Mouse (Mus musculus): ENCODE results near the gene Olfr894. TPM values are rescaled to one million over a fixed set of nuclear protein-coding genes. Genes with fewer than 3 reads are reported as not detected.
"Not testable (repeated sequence)": the region's sequence is repeated elsewhere in the genome, so short reads cannot be mapped to it uniquely, and the experiment has no call there.

The Olfr894 gene
- total RNA-seq (2014; rRNA removed): not detected in 2 replicates
- not detected in 2 replicates for polyA plus RNA-seq (2012; rRNA removed)

- Histone ChIP-seq H3K79me2 (ENCODE audit: control insufficient read depth, insufficient read depth, low read length) (no peaks in the 10 kb centered on the region), H3K27me3 (ENCODE audit: control insufficient read depth, insufficient read depth, low read length) (no peaks in the 10 kb centered on the region), H3K9ac (ENCODE audit: low read depth, low read length) (no peak within 1 kb of the TSS), H3K27ac (replicated peaks; ENCODE audit: insufficient read depth, low read depth, low read length) (no peak within 1 kb of the TSS), H3K4me3 (ENCODE audit: insufficient read depth, low read depth, low read length) (no peak within 1 kb of the TSS), H3K4me1 (ENCODE audit: control insufficient read depth, insufficient read depth, low read length) (no peaks in the 10 kb centered on the region), H3K36me3 (ENCODE audit: control insufficient read depth, insufficient read depth, low read length) (no peaks in the 10 kb centered on the region)
- TF ChIP-seq POLR2A (IDR thresholded peaks at IDR 0.05; ENCODE audit: extremely low read depth, insufficient read depth, low read length) (no peak), CTCF (IDR thresholded peaks at IDR 0.05; ENCODE audit: low read depth, low read length) (no peak)
- DNase-seq (ENCODE audit: extremely low read depth, low read depth, low spot score): no peak
Observed at GRCm38 (mm10) chr9:38217755-38218154, at the start of gene Olfr894. Gene Olfr894, plus strand, starts transcription at chr9:38218055.

GRCm38 (mm10) chr9:38168341-38168740 lies 49.5 kb upstream of the Olfr894 start:
- H3K27ac ChIP-seq (replicated peaks; ENCODE audit: insufficient read depth, low read depth, low read length); H3K4me1 ChIP-seq (ENCODE audit: control insufficient read depth, insufficient read depth, low read length); H3K27me3 ChIP-seq (ENCODE audit: control insufficient read depth, insufficient read depth, low read length); H3K9ac ChIP-seq (ENCODE audit: low read depth, low read length); H3K4me3 ChIP-seq (ENCODE audit: insufficient read depth, low read depth, low read length); H3K79me2 ChIP-seq (ENCODE audit: control insufficient read depth, insufficient read depth, low read length); DNase-seq (ENCODE audit: extremely low read depth, low read depth, low spot score); H3K36me3 ChIP-seq (ENCODE audit: control insufficient read depth, insufficient read depth, low read length): not testable (repeated sequence)
- 38% methylated on average over 2 of the region's 2 CpGs for WGBS

DNA sequence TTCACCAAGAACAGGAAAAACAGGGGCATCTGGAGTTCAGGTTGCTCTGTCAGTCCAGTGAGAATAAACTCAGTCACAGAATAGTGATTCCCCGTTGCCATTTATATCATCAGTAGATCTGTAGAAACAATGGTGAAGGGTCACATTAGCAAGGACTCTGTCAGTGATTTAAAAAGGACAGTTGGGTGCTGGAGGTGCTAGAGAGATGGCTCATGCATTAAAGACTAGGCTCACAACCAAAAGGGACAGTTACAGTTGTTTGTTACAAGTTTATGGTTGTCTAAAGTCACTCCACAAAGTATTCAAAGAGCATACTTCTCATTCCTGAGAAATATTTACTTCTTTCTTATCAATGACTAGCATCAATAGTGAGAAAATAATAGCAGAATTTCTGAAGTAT lies 37.1 kb upstream of the Olfr894 start, which contains the start of gene Olfr891:
Gene Olfr891, minus strand, starts transcription at position 101 of the 400 bp plus-strand sequence.
- WGBS: 69% methylated on average over 1 of the region's 1 CpGs
- H3K9ac ChIP-seq (ENCODE audit: low read depth, low read length): no peak within 1 kb of the TSS
- H3K79me2 ChIP-seq (ENCODE audit: control insufficient read depth, insufficient read depth, low read length): no peaks in the 10 kb centered on the region
- no peak within 1 kb of the TSS for H3K4me3 ChIP-seq (ENCODE audit: insufficient read depth, low read depth, low read length)
- DNase-seq (ENCODE audit: extremely low read depth, low read depth, low spot score): no peak
- TF ChIP-seq CTCF (IDR thresholded peaks at IDR 0.05; ENCODE audit: low read depth, low read length) (no peak), POLR2A (IDR thresholded peaks at IDR 0.05; ENCODE audit: extremely low read depth, insufficient read depth, low read length) (no peak)
- H3K4me1 ChIP-seq (ENCODE audit: control insufficient read depth, insufficient read depth, low read length): no peaks in the 10 kb centered on the region
- H3K27me3 ChIP-seq (ENCODE audit: control insufficient read depth, insufficient read depth, low read length): no peaks in the 10 kb centered on the region
- H3K36me3 ChIP-seq (ENCODE audit: control insufficient read depth, insufficient read depth, low read length): no peaks in the 10 kb centered on the region
- H3K27ac ChIP-seq (replicated peaks; ENCODE audit: insufficient read depth, low read depth, low read length): no peak within 1 kb of the TSS

- Histone ChIP-seq H3K27ac (replicated peaks; ENCODE audit: insufficient read depth, low read depth, low read length) (no peak within 1 kb of the TSS), H3K4me1 (ENCODE audit: control insufficient read depth, insufficient read depth, low read length) (no peaks in the 10 kb centered on the region), H3K9ac (ENCODE audit: low read depth, low read length) (no peak within 1 kb of the TSS), H3K79me2 (ENCODE audit: control insufficient read depth, insufficient read depth, low read length) (no peaks in the 10 kb centered on the region), H3K27me3 (ENCODE audit: control insufficient read depth, insufficient read depth, low read length) (no peaks in the 10 kb centered on the region), H3K36me3 (ENCODE audit: control insufficient read depth, insufficient read depth, low read length) (no peaks in the 10 kb centered on the region), H3K4me3 (ENCODE audit: insufficient read depth, low read depth, low read length) (no peak within 1 kb of the TSS)
- WGBS: 80% methylated on average over 3 of the region's 3 CpGs
- no peak for TF ChIP-seq CTCF (IDR thresholded peaks at IDR 0.05; ENCODE audit: low read depth, low read length)
- TF ChIP-seq POLR2A (IDR thresholded peaks at IDR 0.05; ENCODE audit: extremely low read depth, insufficient read depth, low read length): no peak
- no peak for DNase-seq (ENCODE audit: extremely low read depth, low read depth, low spot score)
Observed at GRCm38 (mm10) chr9:38208065-38208464, 9.8 kb upstream of the Olfr894 start, which contains the start of gene Olfr893. Gene Olfr893, plus strand, starts transcription at chr9:38208365.

DNA sequence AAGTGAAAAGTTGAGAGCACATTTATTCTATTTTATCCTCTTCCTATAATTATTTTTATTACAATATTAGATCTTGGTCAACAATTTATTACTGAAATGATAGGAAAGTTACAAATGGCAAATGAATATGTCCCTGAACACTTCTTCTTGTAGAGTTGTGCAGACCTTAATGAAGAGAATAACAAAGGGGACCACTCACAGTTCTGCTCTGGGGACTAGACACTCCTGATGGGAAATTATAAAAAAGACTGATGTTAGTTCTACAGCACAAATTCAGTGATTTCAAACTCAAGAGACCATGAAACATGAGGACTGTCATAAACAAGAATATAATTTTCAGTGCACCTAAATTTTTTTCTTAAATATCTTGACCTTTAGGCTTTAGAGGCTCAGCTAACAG lies 34.6 kb downstream of the Olfr894 start, which contains the start of gene Olfr143:
Gene Olfr143, plus strand, starts transcription at position 301 of the 400 bp plus-strand sequence.
- no peaks in the 10 kb centered on the region for H3K36me3 ChIP-seq (ENCODE audit: control insufficient read depth, insufficient read depth, low read length)
- no peak within 1 kb of the TSS for H3K27ac ChIP-seq (replicated peaks; ENCODE audit: insufficient read depth, low read depth, low read length)
- TF ChIP-seq POLR2A (IDR thresholded peaks at IDR 0.05; ENCODE audit: extremely low read depth, insufficient read depth, low read length) (no peak), CTCF (IDR thresholded peaks at IDR 0.05; ENCODE audit: low read depth, low read length) (no peak)
- no peak for DNase-seq (ENCODE audit: extremely low read depth, low read depth, low spot score)
- no peaks in the 10 kb centered on the region for H3K4me1 ChIP-seq (ENCODE audit: control insufficient read depth, insufficient read depth, low read length)
- H3K27me3 ChIP-seq (ENCODE audit: control insufficient read depth, insufficient read depth, low read length): no peaks in the 10 kb centered on the region
- no peak within 1 kb of the TSS for H3K9ac ChIP-seq (ENCODE audit: low read depth, low read length)
- no peak within 1 kb of the TSS for H3K4me3 ChIP-seq (ENCODE audit: insufficient read depth, low read depth, low read length)
- no peaks in the 10 kb centered on the region for H3K79me2 ChIP-seq (ENCODE audit: control insufficient read depth, insufficient read depth, low read length)

GRCm38 (mm10) chr9:38267551-38267950 lies 49.7 kb downstream of the Olfr894 start, which contains the start of gene Olfr895:
Gene Olfr895, plus strand, starts transcription at chr9:38267851.
- Histone ChIP-seq H3K4me1 (ENCODE audit: control insufficient read depth, insufficient read depth, low read length) (no peaks in the 10 kb centered on the region), H3K36me3 (ENCODE audit: control insufficient read depth, insufficient read depth, low read length) (no peaks in the 10 kb centered on the region), H3K79me2 (ENCODE audit: control insufficient read depth, insufficient read depth, low read length) (no peaks in the 10 kb centered on the region), H3K27me3 (ENCODE audit: control insufficient read depth, insufficient read depth, low read length) (no peaks in the 10 kb centered on the region), H3K4me3 (ENCODE audit: insufficient read depth, low read depth, low read length) (no peak within 1 kb of the TSS), H3K27ac (replicated peaks; ENCODE audit: insufficient read depth, low read depth, low read length) (no peak within 1 kb of the TSS), H3K9ac (ENCODE audit: low read depth, low read length) (no peak within 1 kb of the TSS)
- TF ChIP-seq POLR2A (IDR thresholded peaks at IDR 0.05; ENCODE audit: extremely low read depth, insufficient read depth, low read length) (no peak), CTCF (IDR thresholded peaks at IDR 0.05; ENCODE audit: low read depth, low read length) (no peak)
- no peak for DNase-seq (ENCODE audit: extremely low read depth, low read depth, low spot score)

Other genes with a start within 250 kb of the Olfr894 start
- not detected in 2 replicates for gene Olfr881, start 226.2 kb upstream of the Olfr894 start, total RNA-seq (2014; rRNA removed)
- not detected in 2 replicates for gene Olfr881, start 226.2 kb upstream of the Olfr894 start, polyA plus RNA-seq (2012; rRNA removed)
- not detected in 2 replicates for gene Olfr883, start 192.2 kb upstream of the Olfr894 start, total RNA-seq (2014; rRNA removed)
- gene Olfr883, start 192.2 kb upstream of the Olfr894 start, polyA plus RNA-seq (2012; rRNA removed): not detected in 2 replicates
- not detected in 2 replicates for gene Olfr884, start 171.5 kb upstream of the Olfr894 start, total RNA-seq (2014; rRNA removed)
- gene Olfr884, start 171.5 kb upstream of the Olfr894 start, polyA plus RNA-seq (2012; rRNA removed): not detected in 2 replicates
- gene Olfr885, start 156.7 kb upstream of the Olfr894 start, total RNA-seq (2014; rRNA removed): not detected in 2 replicates
- not detected in 2 replicates for gene Olfr885, start 156.7 kb upstream of the Olfr894 start, polyA plus RNA-seq (2012; rRNA removed)
- not detected in 2 replicates for gene Olfr887, start 134.0 kb upstream of the Olfr894 start, total RNA-seq (2014; rRNA removed)
- not detected in 2 replicates for gene Olfr887, start 134.0 kb upstream of the Olfr894 start, polyA plus RNA-seq (2012; rRNA removed)
- not detected in 2 replicates for gene Olfr888, start 109.9 kb upstream of the Olfr894 start, total RNA-seq (2014; rRNA removed)
- not detected in 2 replicates for gene Olfr888, start 109.9 kb upstream of the Olfr894 start, polyA plus RNA-seq (2012; rRNA removed)
- not detected in 2 replicates for gene Olfr889, start 102.9 kb upstream of the Olfr894 start, total RNA-seq (2014; rRNA removed)
- gene Olfr889, start 102.9 kb upstream of the Olfr894 start, polyA plus RNA-seq (2012; rRNA removed): not detected in 2 replicates
- not detected in 2 replicates for gene Olfr890, start 75.5 kb upstream of the Olfr894 start, total RNA-seq (2014; rRNA removed)
- gene Olfr890, start 75.5 kb upstream of the Olfr894 start, polyA plus RNA-seq (2012; rRNA removed): not detected in 2 replicates
- not detected in 2 replicates for gene Olfr891, start 37.2 kb upstream of the Olfr894 start, total RNA-seq (2014; rRNA removed)
- not detected in 2 replicates for gene Olfr891, start 37.2 kb upstream of the Olfr894 start, polyA plus RNA-seq (2012; rRNA removed)
- not detected in 2 replicates for gene Olfr893, start 9.7 kb upstream of the Olfr894 start, total RNA-seq (2014; rRNA removed)
- not detected in 2 replicates for gene Olfr893, start 9.7 kb upstream of the Olfr894 start, polyA plus RNA-seq (2012; rRNA removed)
- gene Olfr143, start 34.7 kb downstream of the Olfr894 start, total RNA-seq (2014; rRNA removed): not detected in 2 replicates
- not detected in 2 replicates for gene Olfr143, start 34.7 kb downstream of the Olfr894 start, polyA plus RNA-seq (2012; rRNA removed)
- not detected in 2 replicates for gene Olfr895, start 49.8 kb downstream of the Olfr894 start, total RNA-seq (2014; rRNA removed)
- gene Olfr895, start 49.8 kb downstream of the Olfr894 start, polyA plus RNA-seq (2012; rRNA removed): not detected in 2 replicates
- not detected in 2 replicates for gene Olfr896-ps1, start 73.1 kb downstream of the Olfr894 start, total RNA-seq (2014; rRNA removed)
- not detected in 2 replicates for gene Olfr896-ps1, start 73.1 kb downstream of the Olfr894 start, polyA plus RNA-seq (2012; rRNA removed)
- not detected in 2 replicates for gene Olfr25, start 111.0 kb downstream of the Olfr894 start, total RNA-seq (2014; rRNA removed)
- gene Olfr25, start 111.0 kb downstream of the Olfr894 start, polyA plus RNA-seq (2012; rRNA removed): not detected in 2 replicates
- not detected in 2 replicates for gene Olfr898, start 130.4 kb downstream of the Olfr894 start, total RNA-seq (2014; rRNA removed)
- gene Olfr898, start 130.4 kb downstream of the Olfr894 start, polyA plus RNA-seq (2012; rRNA removed): not detected in 2 replicates
- gene Olfr250, start 148.8 kb downstream of the Olfr894 start, total RNA-seq (2014; rRNA removed): not detected in 2 replicates
- gene Olfr250, start 148.8 kb downstream of the Olfr894 start, polyA plus RNA-seq (2012; rRNA removed): not detected in 2 replicates
- gene Olfr251, start 159.0 kb downstream of the Olfr894 start, total RNA-seq (2014; rRNA removed): not detected in 2 replicates
- gene Olfr251, start 159.0 kb downstream of the Olfr894 start, polyA plus RNA-seq (2012; rRNA removed): not detected in 2 replicates
- not detected in 2 replicates for gene Olfr147, start 183.6 kb downstream of the Olfr894 start, total RNA-seq (2014; rRNA removed)
- gene Olfr147, start 183.6 kb downstream of the Olfr894 start, polyA plus RNA-seq (2012; rRNA removed): not detected in 2 replicates
- not detected in 2 replicates for gene Olfr901, start 211.4 kb downstream of the Olfr894 start, total RNA-seq (2014; rRNA removed)
- not detected in 2 replicates for gene Olfr901, start 211.4 kb downstream of the Olfr894 start, polyA plus RNA-seq (2012; rRNA removed)
- gene Olfr902, start 229.6 kb downstream of the Olfr894 start, total RNA-seq (2014; rRNA removed): not detected in 2 replicates
- not detected in 2 replicates for gene Olfr902, start 229.6 kb downstream of the Olfr894 start, polyA plus RNA-seq (2012; rRNA removed)
- gene Olfr904, start 245.1 kb downstream of the Olfr894 start, total RNA-seq (2014; rRNA removed): not detected in 2 replicates
- not detected in 2 replicates for gene Olfr904, start 245.1 kb downstream of the Olfr894 start, polyA plus RNA-seq (2012; rRNA removed)

All from liver, adult 2 months (tissue).